Mouse (Mus musculus): ENCODE data around the gene Acap2.

DNA sequence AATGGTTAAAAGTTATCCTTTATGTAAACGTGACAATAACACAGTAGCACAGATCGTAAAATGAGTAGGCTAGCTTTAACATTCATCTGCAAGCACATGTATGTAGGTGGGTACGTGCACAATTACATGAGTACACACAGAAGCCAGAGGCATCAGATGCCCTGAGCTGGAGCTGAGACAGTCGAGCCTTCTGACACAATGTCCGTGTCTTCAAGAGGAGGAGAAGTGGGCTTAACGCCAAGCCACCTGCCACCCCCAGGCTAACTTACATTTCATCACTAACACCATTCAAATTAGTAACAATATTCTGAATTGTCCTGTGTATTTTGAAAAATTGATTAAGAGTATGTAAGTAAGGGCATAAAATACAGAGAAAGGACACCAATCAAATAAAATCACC, 40.6 kb downstream of the Acap2 start:
- TF ChIP-seq CTCF (IDR thresholded peaks at IDR 0.05; ENCODE audit: control insufficient read depth, insufficient read depth, insufficient read length) = no peak
- no peak for TF ChIP-seq MYOD1 (IDR thresholded peaks at IDR 0.05; ENCODE audit: control insufficient read depth, insufficient read length, low read depth)
- TF ChIP-seq USF1 (IDR thresholded peaks at IDR 0.05; ENCODE audit: low read depth) = no peak
- no peak for TF ChIP-seq MYOG (IDR thresholded peaks at IDR 0.05; ENCODE audit: control insufficient read depth, extremely low read depth, insufficient read length)
- no peak for TF ChIP-seq MAX (IDR thresholded peaks at IDR 0.05)
- no peak for TF ChIP-seq CEBPB (IDR thresholded peaks at IDR 0.05; ENCODE audit: low read depth)
- no peak for TF ChIP-seq FOSL1 (IDR thresholded peaks at IDR 0.05; ENCODE audit: insufficient read depth, low read length, poor library complexity, severe bottlenecking)

Data from C2C12 (cell line).